Mouse (Mus musculus): Measurements from ENCODE around the gene Wnt6. TPM values are rescaled to one million over a fixed set of nuclear protein-coding genes. Genes with fewer than 3 reads are reported as not detected.

Wnt6 gene
- total RNA-seq (2022) = 1 to 10 TPM; 2.4 to 3.7 (median 2.5) TPM

DNA sequence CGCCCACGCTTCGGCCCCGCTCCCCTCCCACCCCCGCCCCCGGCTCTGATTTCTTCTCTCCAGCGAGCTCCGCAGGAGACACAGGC is at the start of gene Wnt6:
Wnt6 (plus strand) TSS at position 48 of the 86 bp plus-strand sequence.
- DNase-seq (ENCODE audit: low spot score in 2 of 2) = no peak

DNA sequence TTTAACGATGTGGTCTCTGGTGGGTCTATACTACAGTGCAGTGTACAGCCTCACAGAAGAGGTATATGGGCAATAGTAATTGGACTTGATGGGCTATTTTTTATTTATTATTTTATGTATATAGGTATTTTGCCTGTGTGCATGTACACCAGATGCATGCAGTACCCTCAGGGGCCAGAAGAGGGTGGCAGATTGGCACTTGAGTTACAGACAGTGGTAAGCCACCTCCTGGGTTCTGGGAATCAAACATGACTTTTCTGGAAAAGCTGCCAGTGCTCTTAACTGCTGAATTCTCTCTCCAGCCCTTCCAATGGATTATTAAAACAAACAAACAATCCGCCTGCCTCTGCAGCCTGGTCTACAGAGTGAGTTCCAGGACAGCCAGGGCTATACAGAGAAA is 47.9 kb upstream of the Wnt6 start:
- no peak for DNase-seq (ENCODE audit: low spot score in 2 of 2)

DNA sequence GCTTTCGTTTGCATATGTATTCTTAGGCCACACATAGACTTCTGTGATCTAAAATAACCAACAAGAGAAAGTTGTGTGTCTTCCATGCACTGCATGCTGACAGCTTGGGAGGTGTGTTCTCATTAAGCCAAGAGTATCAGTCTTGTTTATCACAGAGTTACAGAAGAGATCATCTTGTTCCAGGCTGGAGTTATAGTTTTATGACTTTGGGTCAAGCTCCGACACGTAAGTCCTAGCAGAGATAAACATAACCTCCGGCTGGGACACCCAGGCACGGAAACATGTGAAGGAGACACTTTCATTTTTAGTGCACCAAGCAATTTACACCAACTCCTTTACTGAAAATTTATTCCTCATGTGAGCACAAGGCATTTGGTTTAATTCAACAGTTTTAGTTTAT is 45.6 kb upstream of the Wnt6 start:
- no peak for DNase-seq (ENCODE audit: low spot score in 2 of 2)

DNA sequence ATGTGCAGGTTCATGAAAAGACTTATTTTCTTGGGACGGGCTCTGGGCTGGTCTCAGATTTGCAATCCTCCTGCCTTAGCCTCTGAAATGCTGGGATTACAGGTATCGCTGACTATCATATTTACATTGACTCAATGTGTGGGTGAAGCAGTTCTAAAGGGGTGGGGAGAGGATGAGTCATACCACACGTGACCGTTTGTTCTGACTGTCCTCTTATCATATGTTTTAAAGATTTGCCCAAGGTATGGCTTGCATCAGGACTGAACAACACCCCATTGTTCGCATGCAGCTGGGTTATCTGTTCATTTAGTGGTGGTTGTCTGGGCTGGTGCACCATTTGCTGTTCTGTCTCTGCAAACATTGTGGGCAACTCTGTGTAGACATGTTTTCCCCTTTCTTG is 45.0 kb upstream of the Wnt6 start:
- no peak for DNase-seq (ENCODE audit: low spot score in 2 of 2)

DNA sequence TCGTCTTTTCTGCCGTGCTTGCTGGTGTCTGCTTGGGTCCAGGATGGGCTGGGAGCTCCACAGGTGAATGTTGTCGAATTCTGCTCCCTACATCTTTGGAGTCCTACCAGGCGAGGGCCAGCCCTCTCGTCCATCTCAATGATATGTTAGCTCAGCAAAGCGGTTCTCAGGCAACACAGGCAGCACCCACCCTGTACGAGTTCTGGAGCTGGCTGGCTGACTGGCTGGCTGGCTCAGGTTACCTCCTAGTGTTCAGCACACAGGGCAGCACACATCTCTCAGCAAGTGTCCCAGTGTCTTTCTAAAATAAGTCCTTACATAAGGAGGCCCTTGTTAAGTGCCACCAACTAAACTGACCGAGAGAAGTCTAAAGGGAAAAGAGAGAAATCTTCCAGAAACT is 43.2 kb upstream of the Wnt6 start:
- DNase-seq (ENCODE audit: low spot score in 2 of 2) = no peak

DNA sequence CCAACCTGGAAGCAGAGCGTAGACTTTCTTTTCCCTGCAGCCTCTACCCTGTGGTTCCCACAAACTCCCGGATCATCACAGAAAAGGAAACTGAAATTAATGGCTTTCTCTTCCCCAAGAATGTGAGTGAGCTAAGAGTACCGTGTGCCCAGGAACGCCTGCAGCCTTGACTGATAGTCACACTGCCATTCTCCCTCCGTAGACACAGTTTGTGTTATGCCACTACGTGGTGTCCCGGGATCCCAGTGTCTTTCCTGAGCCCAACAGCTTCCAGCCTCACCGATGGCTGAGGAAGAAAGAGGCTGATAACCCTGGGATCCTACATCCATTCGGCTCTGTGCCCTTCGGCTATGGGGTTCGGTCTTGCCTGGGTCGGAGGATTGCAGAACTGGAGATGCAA is 34.7 kb upstream of the Wnt6 start:
- no peak for DNase-seq (ENCODE audit: low spot score in 2 of 2)

DNA sequence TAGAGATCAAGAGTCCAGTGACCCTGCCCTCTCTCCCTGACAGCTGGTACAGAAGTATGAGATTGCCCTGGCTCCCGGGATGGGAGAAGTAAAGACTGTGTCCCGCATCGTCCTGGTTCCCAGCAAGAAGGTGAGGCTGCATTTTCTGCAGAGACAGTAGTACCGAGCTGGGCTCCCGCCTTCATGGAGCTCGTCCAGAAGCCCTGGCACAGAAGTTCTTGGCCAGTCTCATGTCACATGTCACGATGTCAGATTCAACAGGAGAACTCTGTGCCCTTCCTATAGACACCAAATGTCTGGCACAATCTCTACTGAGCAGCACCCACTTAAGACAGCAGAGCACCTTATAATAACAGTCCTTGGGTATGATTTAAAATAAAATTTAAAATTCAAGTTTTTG is 34.2 kb upstream of the Wnt6 start:
- no peak for DNase-seq (ENCODE audit: low spot score in 2 of 2)

DNA sequence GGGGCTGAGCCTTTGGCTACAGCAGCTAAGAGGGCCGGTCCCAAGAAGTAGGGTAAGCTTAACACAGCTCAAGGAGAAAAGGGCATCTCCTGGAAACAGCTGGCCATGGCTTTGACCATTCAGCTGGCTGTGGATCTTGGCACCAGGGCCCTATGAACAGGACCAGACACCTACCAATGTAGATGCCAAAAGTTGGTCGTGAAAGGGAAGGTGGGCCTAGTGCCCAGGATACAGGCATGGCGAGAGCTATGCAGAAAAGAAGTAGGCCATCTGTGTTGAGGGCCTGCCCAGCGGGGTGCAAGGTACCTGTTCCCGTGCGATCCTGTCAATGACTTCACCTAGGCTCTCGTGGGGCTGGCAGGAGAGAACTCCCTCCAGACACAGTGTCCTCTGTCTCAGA is 30.8 kb upstream of the Wnt6 start:
- DNase-seq (ENCODE audit: low spot score in 2 of 2) = no peak

DNA sequence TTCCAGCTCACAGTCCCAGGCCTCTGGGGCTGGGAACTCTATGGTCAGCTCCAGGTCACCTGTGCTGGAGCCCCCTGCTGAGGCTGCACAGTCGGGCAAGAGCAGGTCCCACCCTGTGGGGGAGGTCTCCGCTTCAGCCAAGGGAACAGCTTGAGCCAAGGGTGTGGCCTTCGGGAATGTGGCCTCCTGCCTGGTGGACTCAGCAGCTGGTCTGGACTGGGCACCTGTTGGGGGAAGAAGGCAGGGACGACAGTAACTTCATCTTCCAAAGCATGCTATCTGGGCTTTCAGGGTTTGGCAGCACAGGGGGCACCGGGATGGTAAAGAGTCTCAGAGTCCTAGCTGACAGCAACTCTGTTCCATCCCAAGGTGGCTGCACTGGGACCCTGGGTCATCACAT is 24.4 kb upstream of the Wnt6 start:
- no peak for DNase-seq (ENCODE audit: low spot score in 2 of 2)

DNA sequence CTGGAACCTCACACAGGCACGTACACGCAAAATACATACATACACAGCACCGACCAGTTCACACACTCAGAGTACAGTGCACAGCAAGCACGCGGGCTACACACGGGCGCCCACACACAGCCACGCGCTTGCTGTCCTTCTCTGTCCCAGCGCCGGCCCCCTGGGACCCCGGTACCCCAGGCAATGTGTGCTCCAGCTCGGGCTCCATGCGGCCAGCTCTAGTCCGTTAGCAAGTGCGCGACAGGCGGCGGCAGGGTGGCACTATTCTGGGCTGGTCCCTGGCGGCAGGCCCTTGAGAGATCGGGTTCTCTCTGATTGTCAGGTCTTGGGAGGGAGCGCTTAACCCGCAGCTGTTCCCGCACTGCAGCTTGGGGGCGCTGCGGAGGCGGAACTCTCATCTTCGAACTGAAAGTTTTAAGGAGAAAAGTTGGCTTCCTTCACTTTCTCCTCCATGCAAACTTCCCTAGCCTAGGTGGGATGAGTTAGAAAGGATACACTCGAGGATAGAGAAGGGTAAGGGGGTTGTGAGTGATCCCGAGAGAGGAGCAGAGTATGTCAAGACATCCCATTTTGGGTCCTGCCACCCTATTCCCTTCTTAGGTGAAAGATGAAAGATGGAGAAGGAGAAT is 22.9 kb upstream of the Wnt6 start, which contains the start of gene Prkag3:
Prkag3 (minus strand) TSS at position 579 of the 629 bp plus-strand sequence.
- no peak for DNase-seq (ENCODE audit: low spot score in 2 of 2)

DNA sequence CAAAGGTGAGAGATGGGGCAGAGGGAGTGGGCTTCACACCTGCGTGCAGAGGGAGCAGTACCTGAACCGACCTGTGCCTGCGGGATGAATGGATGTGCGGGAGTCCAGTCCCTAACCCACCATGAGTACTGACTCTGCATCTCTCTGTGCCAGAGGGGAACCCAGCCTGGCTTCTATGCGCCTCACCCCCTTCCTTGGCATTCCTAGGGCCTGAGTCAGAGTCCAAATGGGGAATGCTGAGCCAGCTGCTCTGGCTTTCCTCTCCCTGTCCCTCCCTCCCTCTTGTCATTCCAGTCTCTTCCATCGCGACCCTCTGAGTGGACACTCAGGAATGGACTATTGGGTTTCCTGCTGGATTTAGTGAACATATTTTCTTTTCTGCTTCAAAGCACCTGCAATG is 22.4 kb upstream of the Wnt6 start:
- no peak for DNase-seq (ENCODE audit: low spot score in 2 of 2)

DNA sequence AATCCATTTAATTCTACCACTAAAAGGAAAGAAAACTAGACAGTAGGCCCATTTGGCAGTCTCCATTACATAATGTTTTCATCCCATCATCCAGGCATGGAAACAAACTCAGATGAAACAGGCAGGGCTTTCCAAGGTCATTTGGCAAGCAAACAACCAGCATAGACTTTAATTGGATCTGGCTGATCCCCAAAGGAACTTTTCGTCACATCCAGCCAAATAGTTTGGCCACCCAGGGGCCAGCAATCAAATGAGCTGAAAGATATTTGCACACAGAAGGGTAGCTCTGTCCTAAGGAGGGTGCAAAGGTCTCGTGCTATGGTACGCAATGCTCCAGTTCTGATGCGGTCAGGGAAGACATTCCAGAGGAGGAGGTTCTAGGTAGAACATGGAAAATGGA is 21.0 kb upstream of the Wnt6 start:
- no peak for DNase-seq (ENCODE audit: low spot score in 2 of 2)

DNA sequence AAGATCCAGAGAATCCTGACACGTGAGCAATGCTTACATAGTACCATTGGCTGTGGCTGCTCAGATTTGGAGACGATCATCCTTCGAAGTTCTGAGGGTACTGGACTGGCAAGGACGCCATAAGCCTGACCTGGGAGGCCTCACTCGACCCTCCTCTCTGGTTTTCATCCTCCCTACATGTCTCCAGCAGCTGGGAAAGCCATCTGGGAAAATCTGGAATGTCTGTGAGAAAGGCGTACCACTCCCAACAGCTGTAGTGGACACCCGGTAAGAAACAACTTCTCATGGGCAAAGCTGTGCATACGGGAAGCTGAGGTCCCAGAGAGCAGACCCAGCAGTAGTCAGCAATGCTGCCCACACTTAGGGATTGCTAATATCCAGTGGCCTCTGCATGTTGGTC is 19.5 kb upstream of the Wnt6 start:
- no peak for DNase-seq (ENCODE audit: low spot score in 2 of 2)

DNA sequence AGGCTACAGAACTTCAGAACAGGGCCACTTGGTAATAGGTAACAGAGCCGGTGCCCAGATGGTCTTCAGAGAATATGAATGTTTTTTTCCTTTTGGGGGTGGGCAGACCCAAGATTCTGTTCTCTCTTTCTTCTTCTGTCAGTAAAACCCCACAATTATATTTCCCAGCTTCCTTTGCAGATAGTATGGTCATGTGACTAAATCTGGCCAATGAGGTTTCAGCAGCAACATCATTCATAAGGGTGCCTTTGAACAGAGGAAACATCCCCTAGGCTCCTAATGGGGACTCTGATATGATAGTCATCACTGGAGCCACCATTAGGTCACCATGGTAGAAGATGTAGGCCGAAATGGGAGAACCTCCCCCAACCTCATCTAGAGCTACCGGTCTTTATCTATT is 18.9 kb upstream of the Wnt6 start:
- DNase-seq (ENCODE audit: low spot score in 2 of 2) = no peak

DNA sequence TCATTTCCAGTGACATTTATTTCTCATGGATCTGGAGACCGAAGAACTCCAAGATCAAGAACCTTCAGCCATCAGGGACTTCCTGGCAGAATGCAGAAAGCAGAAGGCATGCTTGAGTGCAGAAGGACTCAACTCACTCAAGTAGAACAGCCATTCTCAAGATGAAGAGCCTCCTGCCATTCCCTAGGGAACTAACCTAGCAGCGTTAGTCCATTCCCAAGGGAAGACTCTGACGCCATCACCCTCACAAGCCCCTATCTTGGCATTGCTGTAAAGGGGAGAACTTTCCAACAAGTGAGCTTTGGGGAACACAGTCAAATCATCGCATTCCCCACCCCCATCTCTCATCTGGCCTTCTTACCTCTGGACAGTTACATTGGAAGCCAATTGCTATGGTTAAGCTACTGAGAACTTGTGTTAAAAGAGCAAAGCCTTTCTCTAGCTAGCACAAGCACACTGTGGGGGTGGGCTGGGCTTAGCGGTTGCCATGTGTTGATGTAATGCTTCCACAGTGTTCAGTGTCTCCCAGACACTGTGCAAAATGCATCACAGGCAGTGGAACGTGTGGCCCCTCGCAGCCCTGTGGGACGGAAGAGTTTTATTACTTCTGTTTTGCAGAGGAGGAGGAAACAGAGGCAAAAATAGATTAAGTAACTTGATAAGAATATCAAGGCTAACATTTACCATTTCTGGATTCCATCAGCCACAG is 18.3 kb upstream of the Wnt6 start:
- DNase-seq (ENCODE audit: low spot score in 2 of 2) = no peak

DNA sequence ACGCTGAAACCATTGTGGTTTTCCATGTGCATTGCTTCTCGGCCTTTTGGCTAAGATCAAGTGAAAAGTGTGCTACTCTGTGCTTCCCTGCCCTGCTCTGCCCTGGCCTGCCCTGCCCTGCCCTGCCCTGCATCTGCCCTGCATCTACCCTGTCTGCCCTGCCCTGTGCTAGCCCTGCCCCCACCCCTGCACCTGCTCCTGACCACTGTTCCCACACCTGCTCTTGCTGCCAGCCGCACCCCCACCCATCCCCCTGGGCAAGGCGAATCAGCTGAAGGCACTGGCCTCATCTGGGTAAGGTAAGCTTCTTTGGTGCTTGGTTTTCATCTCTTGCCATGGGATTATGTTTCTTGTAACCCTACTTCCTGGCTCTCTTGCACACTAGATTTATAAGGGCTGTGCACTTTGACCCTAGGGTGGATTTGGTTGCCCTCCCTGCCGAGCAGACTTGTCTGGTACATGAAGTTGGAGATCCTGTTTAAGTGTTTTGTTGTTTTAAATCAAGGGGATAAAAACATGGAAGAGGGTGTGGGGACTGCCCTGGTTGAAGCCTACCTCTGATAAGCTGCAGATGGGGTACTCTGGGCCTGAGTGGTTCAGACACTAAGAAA is 17.4 kb upstream of the Wnt6 start:
- DNase-seq (ENCODE audit: low spot score in 2 of 2) = no peak

DNA sequence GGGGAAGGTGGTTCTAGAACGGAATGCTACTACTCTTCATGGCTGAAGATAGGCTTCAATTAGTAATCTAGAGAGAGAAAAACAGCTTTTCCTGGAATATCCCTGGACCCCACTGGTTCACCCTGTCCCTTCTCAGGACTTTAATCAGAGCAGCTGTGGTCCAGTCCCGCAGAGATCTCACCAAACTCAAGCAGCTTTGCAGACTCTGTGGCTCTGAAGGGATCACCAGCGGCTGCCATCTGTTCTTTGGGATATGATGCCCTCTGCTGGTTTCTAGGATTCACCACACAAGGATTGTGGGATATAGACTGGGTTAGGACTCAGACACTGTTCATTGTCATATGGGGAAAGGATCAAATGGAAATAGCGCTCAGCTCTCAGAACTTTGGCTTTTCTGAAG is 11.9 kb upstream of the Wnt6 start:
- DNase-seq (ENCODE audit: low spot score in 2 of 2) = no peak

DNA sequence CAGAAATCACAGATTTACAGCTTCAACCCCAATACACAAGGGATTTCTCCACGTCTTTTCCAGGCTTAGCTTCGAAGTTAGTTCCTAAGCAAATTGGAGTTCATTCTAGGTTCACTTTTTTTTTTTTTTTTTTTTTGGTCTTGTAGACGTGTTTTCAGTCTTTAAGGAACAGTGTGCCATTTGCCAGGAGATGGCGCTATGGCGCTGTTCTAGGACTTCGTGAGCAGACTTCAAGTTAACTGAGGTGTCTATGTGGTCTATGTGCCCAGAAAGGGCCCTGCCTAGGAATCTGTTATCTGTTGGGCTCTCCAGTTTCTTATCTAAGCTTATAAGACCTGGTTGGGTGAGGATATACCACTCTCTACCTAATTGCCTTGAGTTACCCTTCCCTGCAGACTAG is 8.6 kb upstream of the Wnt6 start:
- DNase-seq (ENCODE audit: low spot score in 2 of 2) = no peak

DNA sequence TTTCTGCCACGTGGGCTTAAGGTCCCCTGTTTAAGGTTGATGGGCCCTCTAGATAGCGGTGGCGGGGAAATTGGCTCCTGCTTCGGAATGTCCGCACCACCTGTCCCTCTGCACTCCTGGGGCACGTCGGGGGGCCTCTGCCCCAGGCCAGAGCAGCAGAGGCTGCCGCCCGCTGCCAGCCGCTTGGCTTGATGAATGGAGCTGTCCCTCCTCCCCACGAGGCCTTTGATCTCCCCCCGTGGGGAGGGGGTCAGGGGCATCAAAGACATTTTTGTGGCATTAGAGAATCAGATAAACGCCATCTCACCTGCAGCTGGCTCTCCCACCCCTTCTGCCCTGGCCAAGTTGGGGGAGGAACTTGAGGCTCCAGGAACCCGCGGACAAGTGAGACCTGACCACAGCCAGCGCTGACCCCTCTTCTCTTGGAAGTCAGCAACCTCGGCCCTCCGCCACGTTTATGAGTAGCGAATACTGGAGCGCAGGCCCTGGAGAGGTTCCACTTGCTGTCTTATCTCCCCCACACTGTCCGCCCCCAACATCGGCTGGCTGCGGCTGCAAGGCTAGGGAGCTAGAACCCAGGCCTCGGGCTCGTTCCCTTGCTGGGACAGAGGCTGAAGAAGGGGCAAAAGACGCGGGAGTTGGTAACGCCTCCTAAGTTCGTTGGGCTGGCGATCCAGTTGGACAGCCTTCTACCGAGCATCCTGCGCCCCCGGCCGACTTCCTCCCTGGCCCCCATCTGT is 795 bp upstream of the Wnt6 start:
- no peak for DNase-seq (ENCODE audit: low spot score in 2 of 2)

DNA sequence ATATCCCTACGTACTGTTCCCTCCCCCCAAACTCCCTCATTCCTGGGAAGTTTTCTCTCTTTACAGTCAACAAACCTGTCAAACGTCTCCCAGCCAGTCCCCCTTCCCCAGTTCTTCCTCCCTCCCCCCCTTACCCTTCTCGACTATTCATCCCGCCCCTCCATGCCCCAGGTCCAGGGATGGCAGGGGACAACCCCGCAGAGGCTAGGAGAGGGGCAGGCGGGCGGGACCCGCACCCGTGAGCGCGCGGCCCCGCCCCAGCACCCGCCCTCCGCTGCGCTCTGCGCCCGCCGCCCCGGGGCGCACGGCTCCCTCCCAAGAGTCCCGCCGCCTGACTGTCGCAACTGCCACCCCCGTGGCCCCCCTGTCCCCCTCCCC is 236 bp upstream of the Wnt6 start:
- no peak for DNase-seq (ENCODE audit: low spot score in 2 of 2)

DNA sequence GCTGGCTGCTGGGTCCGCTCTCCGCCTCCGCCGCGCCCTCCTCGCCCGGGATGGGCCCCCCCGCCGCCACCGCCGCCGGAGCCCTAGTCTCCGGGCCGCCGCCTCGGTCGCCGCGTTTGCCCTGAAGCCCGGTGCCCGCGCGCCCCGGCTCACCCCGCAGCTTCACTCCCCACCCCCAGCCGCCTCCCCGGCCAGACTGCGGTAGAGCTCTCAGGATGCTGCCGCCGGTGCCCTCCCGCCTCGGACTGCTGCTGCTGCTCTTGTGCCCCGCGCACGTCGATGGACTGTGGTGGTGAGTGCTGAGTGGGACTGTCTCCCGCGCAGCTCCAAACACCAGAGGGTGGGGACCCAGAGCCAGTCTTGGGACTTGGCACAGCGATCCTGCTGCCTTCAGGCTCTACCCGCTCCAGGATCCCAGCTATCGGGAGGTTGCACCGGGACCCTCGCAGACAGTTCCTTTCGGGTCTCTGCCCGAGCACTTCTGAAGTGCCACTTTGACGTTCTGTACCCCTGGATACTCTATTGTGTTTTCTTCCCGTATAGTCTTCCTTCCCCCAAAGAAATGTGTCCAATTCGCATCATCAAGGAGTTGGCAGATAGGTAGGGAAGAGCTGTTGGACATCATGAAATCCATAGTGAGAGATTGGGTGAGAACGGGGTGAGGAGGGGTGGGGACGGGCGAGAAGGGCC is 384 bp downstream of the Wnt6 start:
- DNase-seq (ENCODE audit: low spot score in 2 of 2) = no peak

DNA sequence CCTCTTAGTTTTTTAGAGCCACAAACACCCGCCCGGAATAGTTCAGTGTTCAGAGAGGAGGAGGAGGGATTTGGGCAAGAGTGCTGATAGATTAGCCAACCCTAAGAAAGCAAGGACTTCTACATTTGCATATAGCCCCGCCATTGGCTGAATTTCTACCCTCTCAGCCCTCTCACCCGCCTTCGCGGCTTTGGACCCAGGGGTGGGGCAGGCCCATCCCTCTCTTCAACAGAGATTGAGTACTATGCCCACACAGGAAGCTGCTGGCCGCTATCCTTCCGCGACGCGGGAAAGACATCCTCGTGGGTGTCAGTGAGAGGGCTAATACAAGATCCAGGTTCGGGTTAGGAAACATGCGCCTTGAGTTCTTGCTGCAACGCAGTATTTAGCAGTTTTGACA is 1.4 kb downstream of the Wnt6 start:
- DNase-seq (ENCODE audit: low spot score in 2 of 2) = no peak
